Mouse (Mus musculus) stomach, embryonic 16.5 days (tissue): ENCODE measurements around the gene Lrrc55. TPM values are rescaled to one million over a fixed set of nuclear protein-coding genes. Genes with fewer than 3 reads are reported as not detected.
A peak's percentile ranks its signal among the peaks of the same experiment; 100 is the strongest.

ENCODE experiments used
- ATAC-seq: fragments of 200-750 bp; cut with Nextera tagmentation; 2 replicates; pipeline ENCODE4 v1.8.0; 2017; ENCODE audit warnings: moderate number of reproducible peaks, moderate TSS enrichment; ENCODE audit not compliant: insufficient read depth, low FRiP score
- H3K27ac ChIP-seq: fragments of 300-500 bp; sonication (generic); 2 replicates; pipeline ENCODE4 v1.5.1; 2014; ENCODE audit warnings: low read length
- H3K27me3 ChIP-seq: fragments of 300-500 bp; sonication (generic); 2 replicates; pipeline ENCODE4 v1.6.1; 2014; ENCODE audit warnings: low read length, control low read depth, mixed read lengths; ENCODE audit not compliant: control insufficient read depth, insufficient read depth
- H3K36me3 ChIP-seq: fragments of 300-500 bp; sonication (generic); 2 replicates; pipeline ENCODE4 v1.6.1; 2014; ENCODE audit warnings: low read length; ENCODE audit not compliant: control insufficient read depth, insufficient read depth
- H3K4me1 ChIP-seq: fragments of 300-500 bp; sonication (generic); 2 replicates; pipeline ENCODE4 v1.6.1; 2014; ENCODE audit warnings: low read length, control low read depth, mixed read lengths; ENCODE audit not compliant: control insufficient read depth, insufficient read depth
- H3K4me2 ChIP-seq: fragments of 300-500 bp; sonication (generic); 2 replicates; pipeline ENCODE4 v1.6.1; 2014; ENCODE audit warnings: low read depth, low read length, mixed read lengths
- H3K4me3 ChIP-seq: fragments of 300-500 bp; sonication (generic); replicated peaks from 2 replicates; pipeline ENCODE4 v1.5.1; 2014; ENCODE audit warnings: mild to moderate bottlenecking, low read length
- H3K9ac ChIP-seq: fragments of 300-500 bp; sonication (generic); 2 replicates; pipeline ENCODE4 v1.6.1; 2014; ENCODE audit warnings: low read length
- H3K9me3 ChIP-seq: fragments of 300-500 bp; sonication (generic); replicated peaks from 2 replicates; pipeline ENCODE4 v1.6.1; 2016; ENCODE audit warnings: low read length, control low read depth; ENCODE audit not compliant: control insufficient read depth
- WGBS: fragments of 180-500 bp; shearing (Covaris S2); extraction: QIAGEN DNeasy Blood & Tissue Kit; methylation state at CpG from one replicate; pipeline ENCODE4 v1.1.7; 2014; 5-methylcytosine and 5-hydroxymethylcytosine counted together
- polyA plus RNA-seq: library from polyadenylated mRNA; unstranded; fragments of >200 nt; fragmentation: Nextera tagmentation; extraction: Ambion mirVana; gene quantifications from 2 replicates; pipeline ENCODE4 v1.2.1, GENCODE M21; 2015

Lrrc55 gene
- polyA plus RNA-seq, 1 experiment from 2014 or later: 3.0 TPM

- 44% methylated on average over 17 of the region's 17 CpGs for WGBS
- Histone ChIP-seq H3K4me2 (peak overlapping the region; percentile 35), H3K9ac (no peak overlapping the region), H3K27ac (no peak overlapping the region), H3K4me3 (no peak overlapping the region), H3K36me3 (no peaks in the 10 kb centered on the region), H3K4me1 (0 out of 2 replicates have a peak, but pooled peaks cover 4% of the 10 kb centered on the region), H3K9me3 (no peaks in the 10 kb centered on the region), H3K27me3 (0 out of 2 replicates have a peak, but pooled peaks cover 4% of the 10 kb centered on the region)
- ATAC-seq: peak; percentile 22; the same call in 1 of the 2 replicates
These were observed 27.5 kb upstream of the Lrrc55 start for GRCm38 (mm10) chr2:85224221-85225179.

DNA sequence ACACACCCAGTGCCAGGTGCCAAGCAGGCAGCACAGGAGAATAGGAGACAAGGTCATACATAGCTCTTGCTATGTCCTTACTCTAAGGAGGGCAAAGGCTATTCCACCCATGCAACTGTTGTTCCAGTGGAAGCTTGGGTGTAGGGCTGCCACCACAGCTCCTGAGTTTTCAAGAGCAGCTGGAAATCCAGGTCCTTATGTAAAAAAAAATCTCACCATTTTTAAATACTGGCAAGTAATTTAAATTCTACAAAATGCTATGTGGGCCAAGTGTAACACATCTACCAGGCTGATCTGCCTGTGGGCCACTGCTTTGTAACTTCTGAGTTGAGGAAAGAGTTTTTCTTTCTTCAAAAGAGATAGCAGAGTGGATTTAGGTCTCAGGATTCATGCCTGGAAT is 19.6 kb upstream of the Lrrc55 start:
- Histone ChIP-seq H3K4me2 (no peak overlapping the region), H3K27me3 (no peaks in the 10 kb centered on the region), H3K27ac (no peak overlapping the region), H3K4me1 (no peaks in the 10 kb centered on the region), H3K9ac (no peak overlapping the region), H3K4me3 (no peak overlapping the region), H3K36me3 (no peaks in the 10 kb centered on the region), H3K9me3 (no peaks in the 10 kb centered on the region)
- ATAC-seq: no peak

GRCm38 (mm10) chr2:85213746-85214145 is 16.7 kb upstream of the Lrrc55 start:
- H3K4me3 ChIP-seq: no peak overlapping the region
- 83% methylated on average over 2 of the region's 2 CpGs for WGBS
- no peak overlapping the region for H3K4me2 ChIP-seq
- H3K27ac ChIP-seq: no peak overlapping the region
- no peaks in the 10 kb centered on the region for H3K27me3 ChIP-seq
- H3K36me3 ChIP-seq: no peaks in the 10 kb centered on the region
- no peak for ATAC-seq
- no peak overlapping the region for H3K9ac ChIP-seq
- no peaks in the 10 kb centered on the region for H3K4me1 ChIP-seq
- H3K9me3 ChIP-seq: no peaks in the 10 kb centered on the region

DNA sequence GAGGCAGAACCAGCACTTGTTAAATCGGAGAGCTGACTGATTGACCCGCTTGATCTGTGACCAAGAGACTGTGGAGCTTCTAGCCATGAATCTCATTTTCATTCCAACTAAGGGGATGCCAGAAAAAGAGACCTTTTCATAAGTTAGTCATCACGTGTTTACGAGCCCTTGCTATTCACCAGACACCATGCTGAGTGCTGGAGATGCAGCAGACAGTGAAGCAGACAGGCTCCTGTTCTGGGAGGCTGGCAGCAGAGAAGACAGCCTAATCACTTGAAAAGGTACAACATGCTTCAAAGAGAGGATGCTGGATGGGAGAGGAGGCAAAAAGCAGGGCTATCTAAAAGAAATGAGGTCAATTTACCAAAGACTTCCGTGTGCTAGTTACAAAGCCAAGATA is 12.3 kb upstream of the Lrrc55 start:
- WGBS: 80% methylated on average over 5 of the region's 5 CpGs
- ATAC-seq: no peak

GRCm38 (mm10) chr2:85205170-85205569 is 8.2 kb upstream of the Lrrc55 start:
- 83% methylated on average over 8 of the region's 8 CpGs for WGBS

More for the DNA sequence above, 12.3 kb upstream of the Lrrc55 start:
- no peak overlapping the region for H3K27ac ChIP-seq
- no peaks in the 10 kb centered on the region for H3K9me3 ChIP-seq
- H3K4me2 ChIP-seq: no peak overlapping the region
- no peak overlapping the region for H3K4me3 ChIP-seq
- H3K27me3 ChIP-seq: no peaks in the 10 kb centered on the region
- H3K36me3 ChIP-seq: no peaks in the 10 kb centered on the region
- H3K4me1 ChIP-seq: no peaks in the 10 kb centered on the region
- no peak overlapping the region for H3K9ac ChIP-seq

GRCm38 (mm10) chr2:85198011-85198965 is 1.3 kb upstream of the Lrrc55 start:
- ATAC-seq: peak; percentile 40
- 3% methylated on average over 24 of the region's 24 CpGs for WGBS
- peak overlapping the region; percentile 39; the same call in 1 of the 2 replicates for H3K9ac ChIP-seq

More at GRCm38 (mm10) chr2:85205170-85205569, 8.2 kb upstream of the Lrrc55 start:
- Histone ChIP-seq H3K4me2 (no peak overlapping the region), H3K9ac (no peak overlapping the region), H3K9me3 (no peaks in the 10 kb centered on the region), H3K27me3 (no peaks in the 10 kb centered on the region), H3K36me3 (no peaks in the 10 kb centered on the region), H3K4me1 (no peaks in the 10 kb centered on the region), H3K4me3 (no peak overlapping the region), H3K27ac (no peak overlapping the region)
- no peak for ATAC-seq

GRCm38 (mm10) chr2:85194566-85194965 is 2.4 kb downstream of the Lrrc55 start:
- Histone ChIP-seq H3K4me1 (no peaks in the 10 kb centered on the region), H3K36me3 (no peaks in the 10 kb centered on the region)
- WGBS: 50% methylated on average over 1 of the region's 1 CpGs

More at GRCm38 (mm10) chr2:85198011-85198965, 1.3 kb upstream of the Lrrc55 start:
- no peaks in the 10 kb centered on the region for H3K36me3 ChIP-seq
- no peaks in the 10 kb centered on the region for H3K27me3 ChIP-seq
- peak overlapping the region; percentile 23; the same call in 1 of the 2 replicates for H3K27ac ChIP-seq
- H3K4me3 ChIP-seq: peak overlapping the region; percentile 36
- no peaks in the 10 kb centered on the region for H3K9me3 ChIP-seq
- H3K4me2 ChIP-seq: peak overlapping the region; percentile 49
- H3K4me1 ChIP-seq: no peaks in the 10 kb centered on the region

DNA sequence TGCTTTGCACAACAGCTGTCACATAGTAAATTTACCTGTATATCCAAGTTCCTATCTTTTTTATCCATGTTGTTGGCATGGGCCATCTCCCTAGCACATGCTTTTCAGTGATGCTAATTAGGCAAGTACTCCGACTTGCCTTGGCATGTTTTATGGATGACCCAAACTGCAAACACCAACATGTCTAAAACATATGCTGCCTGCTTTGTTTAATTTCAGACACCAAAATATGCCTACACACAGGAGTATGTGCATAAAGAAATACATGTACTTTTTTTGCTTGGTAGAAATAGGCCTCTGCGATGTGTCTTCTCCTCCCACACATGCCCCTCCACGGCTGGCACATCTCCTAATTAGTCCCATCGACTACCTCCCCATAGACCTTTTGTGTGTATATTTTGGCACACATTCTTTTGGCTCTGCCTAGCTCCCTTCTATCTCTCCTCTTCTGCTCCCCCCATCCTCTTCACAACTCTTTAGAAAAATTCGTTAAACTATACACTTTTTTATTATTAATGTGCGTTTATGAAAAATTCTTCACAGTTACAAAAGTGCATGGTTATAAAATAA is 9.3 kb downstream of the Lrrc55 start:
- Histone ChIP-seq H3K4me1 (no peaks in the 10 kb centered on the region), H3K9me3 (no peaks in the 10 kb centered on the region), H3K4me2 (no peak overlapping the region), H3K4me3 (no peak overlapping the region), H3K36me3 (no peaks in the 10 kb centered on the region), H3K27me3 (no peaks in the 10 kb centered on the region), H3K9ac (no peak overlapping the region), H3K27ac (no peak overlapping the region)
- 84% methylated on average over 6 of the region's 6 CpGs for WGBS
- no peak for ATAC-seq

More at GRCm38 (mm10) chr2:85194566-85194965, 2.4 kb downstream of the Lrrc55 start:
- no peak overlapping the region for H3K9ac ChIP-seq
- no peak for ATAC-seq
- H3K9me3 ChIP-seq: no peaks in the 10 kb centered on the region
- H3K27ac ChIP-seq: no peak overlapping the region
- no peak overlapping the region for H3K4me2 ChIP-seq
- H3K27me3 ChIP-seq: no peaks in the 10 kb centered on the region
- no peak overlapping the region for H3K4me3 ChIP-seq
